Mouse (Mus musculus): Measurements from ENCODE around the gene Fam129a. TPM values are rescaled to one million over a fixed set of nuclear protein-coding genes. Genes with fewer than 3 reads are reported as not detected.

Gene Fam129a
- polyA plus RNA-seq (2014; fragmentation: Nextera tagmentation; extraction: Ambion mirVana): 0.60 and 0.93 TPM in 2 replicates

DNA sequence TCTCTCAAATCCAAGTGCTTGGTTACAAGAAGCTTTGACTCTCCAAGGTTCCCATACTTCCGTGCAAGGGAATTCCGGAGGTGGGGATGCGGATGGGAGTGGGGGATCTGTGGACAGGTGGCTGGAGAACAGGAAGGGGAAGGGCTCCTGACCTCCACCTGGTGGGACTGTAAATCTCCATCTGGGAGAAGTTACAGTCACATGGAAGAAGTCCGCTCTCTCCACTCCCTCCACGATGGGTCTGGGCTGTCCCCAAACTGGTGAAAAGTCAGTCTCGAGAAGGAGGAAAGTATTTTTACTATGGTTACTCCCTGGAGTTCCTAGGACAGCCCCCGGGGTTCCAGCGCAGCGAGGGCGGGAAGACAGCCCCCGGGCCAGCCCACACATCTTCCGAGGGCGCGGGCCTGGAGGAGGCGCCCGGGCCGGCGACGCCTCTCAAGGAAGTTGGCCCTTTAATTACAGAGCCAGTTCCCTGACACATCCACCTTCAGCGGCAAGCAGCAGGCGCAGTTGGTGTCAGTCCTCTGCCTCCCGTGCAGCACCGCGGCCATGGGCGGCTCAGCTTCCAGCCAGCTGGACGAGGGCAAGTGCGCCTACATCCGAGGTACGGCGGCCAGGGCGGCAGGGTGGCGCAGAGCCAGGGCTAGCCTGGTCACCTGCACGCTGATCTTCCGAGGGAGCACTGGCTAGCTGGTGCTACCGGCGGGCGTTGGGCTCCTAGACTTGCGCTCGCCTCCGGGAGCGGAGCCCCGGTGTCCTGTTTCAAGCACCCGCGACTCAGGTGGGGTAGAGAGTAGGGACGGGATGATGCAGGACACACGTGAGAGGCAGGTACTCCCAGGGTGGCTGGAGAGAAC is at the start of gene Fam129a:
Gene Fam129a, plus strand, starts transcription at position 206 of the 857 bp plus-strand sequence.
- peak; percentile 45 for ATAC-seq (ENCODE audit: low FRiP score)
- Histone ChIP-seq H3K27ac (ENCODE audit: low read depth, low read length) (no peak within 1 kb of the TSS), H3K27me3 (ENCODE audit: control insufficient read depth, insufficient read depth, low read length) (peaks cover 17% of the 10 kb centered on the region), H3K9ac (ENCODE audit: low read depth, low read length) (no peak within 1 kb of the TSS), H3K9me3 (ENCODE audit: control insufficient read depth, low read length) (no peaks in the 10 kb centered on the region), H3K36me3 (ENCODE audit: control insufficient read depth, insufficient read depth, low read length) (no peaks in the 10 kb centered on the region), H3K4me2 (replicated peaks; ENCODE audit: low read depth, low read length) (peak within 1 kb of the TSS; percentile 78), H3K4me3 (ENCODE audit: low read depth, low read length) (peak within 1 kb of the TSS; percentile 34), H3K4me1 (replicated peaks; ENCODE audit: control insufficient read depth, insufficient read depth, low read length) (0 out of 2 replicates have a peak, but pooled peaks cover 3% of the 10 kb centered on the region)
- 3% methylated on average over 46 of the region's 46 CpGs for WGBS
- peak; percentile 41 for DNase-seq (ENCODE audit: low spot score)

- no peak overlapping the region for H3K9ac ChIP-seq (ENCODE audit: low read depth, low read length)
- H3K27ac ChIP-seq (ENCODE audit: low read depth, low read length): no peak overlapping the region
- ATAC-seq (ENCODE audit: low FRiP score): no peak
- 77% methylated on average over 3 of the region's 3 CpGs for WGBS
- DNase-seq (ENCODE audit: low spot score): no peak
- H3K4me3 ChIP-seq (ENCODE audit: low read depth, low read length): no peak overlapping the region
- no peaks in the 10 kb centered on the region for H3K36me3 ChIP-seq (ENCODE audit: control insufficient read depth, insufficient read depth, low read length)
- H3K4me1 ChIP-seq (replicated peaks; ENCODE audit: control insufficient read depth, insufficient read depth, low read length): no peaks in the 10 kb centered on the region
- no peak overlapping the region for H3K4me2 ChIP-seq (replicated peaks; ENCODE audit: low read depth, low read length)
- no peaks in the 10 kb centered on the region for H3K9me3 ChIP-seq (ENCODE audit: control insufficient read depth, low read length)
- H3K27me3 ChIP-seq (ENCODE audit: control insufficient read depth, insufficient read depth, low read length): no peaks in the 10 kb centered on the region
These were observed 44.3 kb upstream of the Fam129a start for GRCm38 (mm10) chr1:151526701-151527100.

DNA sequence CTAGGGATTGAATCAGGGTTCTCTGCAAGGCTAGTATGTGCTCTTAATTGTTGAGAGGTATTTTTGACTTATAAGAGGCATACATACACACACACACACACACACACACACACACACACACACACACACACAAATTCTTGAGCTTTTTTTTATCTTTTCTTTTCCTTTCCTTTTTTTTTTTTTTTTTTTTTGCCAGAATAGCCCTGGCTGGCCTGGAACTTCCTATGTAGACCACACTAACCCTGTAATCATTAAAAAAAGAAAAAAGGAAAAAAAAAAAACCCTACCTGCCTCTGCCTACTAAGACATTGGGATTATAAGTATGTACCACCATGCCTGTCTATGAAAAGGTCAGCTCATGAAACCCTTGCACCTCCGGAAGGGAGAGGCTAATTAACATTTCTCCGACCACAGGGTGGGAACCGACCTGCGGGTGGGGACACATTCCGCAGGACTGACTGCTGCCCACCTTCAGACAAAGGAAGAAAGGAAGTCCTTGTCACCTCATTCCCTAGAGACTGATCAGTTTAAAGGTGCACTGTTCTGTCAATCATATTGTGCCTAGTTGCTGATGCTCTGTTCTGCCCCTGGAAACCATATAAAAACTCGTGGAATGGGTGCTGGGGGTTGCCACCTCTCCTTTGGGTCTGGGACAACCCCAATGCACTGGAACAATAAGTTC is 27.0 kb upstream of the Fam129a start:
- Histone ChIP-seq H3K4me3 (ENCODE audit: low read depth, low read length) (no peak overlapping the region), H3K9ac (ENCODE audit: low read depth, low read length) (no peak overlapping the region), H3K27ac (ENCODE audit: low read depth, low read length) (no peak overlapping the region), H3K4me2 (replicated peaks; ENCODE audit: low read depth, low read length) (no peak overlapping the region), H3K4me1 (replicated peaks; ENCODE audit: control insufficient read depth, insufficient read depth, low read length) (no peaks in the 10 kb centered on the region), H3K9me3 (ENCODE audit: control insufficient read depth, low read length) (no peaks in the 10 kb centered on the region), H3K36me3 (ENCODE audit: control insufficient read depth, insufficient read depth, low read length) (no peaks in the 10 kb centered on the region), H3K27me3 (ENCODE audit: control insufficient read depth, insufficient read depth, low read length) (no peaks in the 10 kb centered on the region)
- DNase-seq (ENCODE audit: low spot score) (no peak), ATAC-seq (ENCODE audit: low FRiP score) (no peak)
- 78% methylated on average over 6 of the region's 6 CpGs for WGBS

DNA sequence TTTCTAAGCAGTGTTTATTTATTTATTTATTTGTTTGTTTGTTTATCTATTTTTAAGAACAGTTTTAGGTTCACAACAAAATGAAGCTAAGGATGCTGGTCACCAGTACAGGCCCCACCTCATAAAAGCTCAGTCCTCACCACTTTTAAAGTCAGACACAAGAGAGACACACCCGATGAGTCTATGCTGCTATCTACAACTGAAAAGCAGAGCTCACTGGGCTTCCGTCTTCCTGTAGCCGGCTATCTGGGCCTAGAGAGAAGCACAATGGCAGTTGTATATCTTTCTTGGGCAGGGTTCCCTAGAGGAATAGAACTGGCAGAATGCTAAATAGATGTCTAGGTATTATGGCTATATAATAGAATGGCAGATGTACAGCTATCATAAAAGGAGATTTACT is 26.4 kb upstream of the Fam129a start:
- Histone ChIP-seq H3K36me3 (ENCODE audit: control insufficient read depth, insufficient read depth, low read length) (no peaks in the 10 kb centered on the region), H3K4me2 (replicated peaks; ENCODE audit: low read depth, low read length) (no peak overlapping the region), H3K27me3 (ENCODE audit: control insufficient read depth, insufficient read depth, low read length) (no peaks in the 10 kb centered on the region), H3K9me3 (ENCODE audit: control insufficient read depth, low read length) (no peaks in the 10 kb centered on the region), H3K4me3 (ENCODE audit: low read depth, low read length) (no peak overlapping the region), H3K9ac (ENCODE audit: low read depth, low read length) (no peak overlapping the region), H3K27ac (ENCODE audit: low read depth, low read length) (no peak overlapping the region), H3K4me1 (replicated peaks; ENCODE audit: control insufficient read depth, insufficient read depth, low read length) (no peaks in the 10 kb centered on the region)
- ATAC-seq (ENCODE audit: low FRiP score) (no peak), DNase-seq (ENCODE audit: low spot score) (no peak)
- WGBS: 90% methylated on average over 3 of the region's 3 CpGs

DNA sequence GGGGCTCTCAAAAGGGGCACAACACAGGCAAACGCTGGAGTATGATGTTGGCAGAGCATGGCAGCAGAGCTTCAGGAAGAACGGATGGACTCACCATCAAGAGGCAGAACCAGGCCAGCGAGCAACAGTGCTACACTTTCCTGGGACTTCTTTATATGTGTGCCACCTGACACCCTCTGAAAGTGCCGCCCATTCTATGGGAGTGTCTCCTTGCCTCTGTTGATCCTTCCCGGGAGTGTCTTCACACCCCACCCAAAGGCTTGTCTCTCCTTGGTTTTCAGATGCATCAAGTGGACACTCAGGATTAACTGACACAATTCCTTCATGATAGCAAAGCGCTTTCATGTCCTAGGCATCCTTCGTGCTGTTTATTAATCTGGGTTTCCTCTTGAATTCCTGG is 25.4 kb upstream of the Fam129a start:
- ATAC-seq (ENCODE audit: low FRiP score) (no peak), DNase-seq (ENCODE audit: low spot score) (no peak)
- Histone ChIP-seq H3K36me3 (ENCODE audit: control insufficient read depth, insufficient read depth, low read length) (no peaks in the 10 kb centered on the region), H3K9ac (ENCODE audit: low read depth, low read length) (no peak overlapping the region), H3K4me2 (replicated peaks; ENCODE audit: low read depth, low read length) (no peak overlapping the region), H3K4me1 (replicated peaks; ENCODE audit: control insufficient read depth, insufficient read depth, low read length) (no peaks in the 10 kb centered on the region), H3K4me3 (ENCODE audit: low read depth, low read length) (no peak overlapping the region), H3K9me3 (ENCODE audit: control insufficient read depth, low read length) (no peaks in the 10 kb centered on the region), H3K27ac (ENCODE audit: low read depth, low read length) (no peak overlapping the region), H3K27me3 (ENCODE audit: control insufficient read depth, insufficient read depth, low read length) (no peaks in the 10 kb centered on the region)
- WGBS: 84% methylated on average over 7 of the region's 7 CpGs

DNA sequence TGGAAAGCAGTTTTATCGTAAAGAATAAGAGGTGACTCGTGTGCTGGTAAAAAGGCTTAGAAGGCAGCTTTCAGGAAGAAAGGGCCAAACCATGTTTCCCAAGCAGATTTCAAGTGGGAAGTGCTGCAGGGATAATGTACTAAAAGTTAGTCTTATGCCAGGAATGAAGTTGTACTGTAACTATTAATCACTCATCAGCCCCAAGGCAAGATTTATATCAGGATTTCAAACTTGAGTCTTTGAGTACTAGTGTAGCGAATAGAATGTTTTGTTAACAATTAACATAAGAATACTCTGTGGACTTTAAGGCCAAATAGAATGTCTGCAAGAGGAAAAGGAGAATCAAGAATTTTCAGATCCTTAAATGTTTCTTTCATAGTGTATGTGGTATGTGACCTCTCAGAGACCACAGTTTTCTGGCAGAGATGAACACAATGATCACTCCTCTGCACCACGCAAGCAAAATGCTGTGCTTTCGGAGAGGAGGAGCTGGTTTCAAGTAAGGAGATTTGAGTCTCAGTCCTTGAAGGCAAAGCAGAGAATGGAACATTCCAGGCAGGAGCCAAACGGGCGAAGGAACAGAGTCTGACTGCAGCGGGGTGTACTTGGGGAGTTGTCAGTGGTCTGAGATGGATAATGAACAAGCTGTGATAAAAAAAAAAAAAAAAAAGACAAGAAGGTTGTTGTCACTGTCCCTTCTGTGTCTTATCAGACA is 21.9 kb upstream of the Fam129a start:
- H3K4me1 ChIP-seq (replicated peaks; ENCODE audit: control insufficient read depth, insufficient read depth, low read length): no peaks in the 10 kb centered on the region
- no peak overlapping the region for H3K4me3 ChIP-seq (ENCODE audit: low read depth, low read length)
- H3K27ac ChIP-seq (ENCODE audit: low read depth, low read length): no peak overlapping the region
- H3K27me3 ChIP-seq (ENCODE audit: control insufficient read depth, insufficient read depth, low read length): no peaks in the 10 kb centered on the region
- ATAC-seq (ENCODE audit: low FRiP score) (no peak), DNase-seq (ENCODE audit: low spot score) (no peak)
- no peaks in the 10 kb centered on the region for H3K9me3 ChIP-seq (ENCODE audit: control insufficient read depth, low read length)
- H3K9ac ChIP-seq (ENCODE audit: low read depth, low read length): no peak overlapping the region
- WGBS: 81% methylated on average over 8 of the region's 8 CpGs
- H3K36me3 ChIP-seq (ENCODE audit: control insufficient read depth, insufficient read depth, low read length): no peaks in the 10 kb centered on the region
- no peak overlapping the region for H3K4me2 ChIP-seq (replicated peaks; ENCODE audit: low read depth, low read length)

DNA sequence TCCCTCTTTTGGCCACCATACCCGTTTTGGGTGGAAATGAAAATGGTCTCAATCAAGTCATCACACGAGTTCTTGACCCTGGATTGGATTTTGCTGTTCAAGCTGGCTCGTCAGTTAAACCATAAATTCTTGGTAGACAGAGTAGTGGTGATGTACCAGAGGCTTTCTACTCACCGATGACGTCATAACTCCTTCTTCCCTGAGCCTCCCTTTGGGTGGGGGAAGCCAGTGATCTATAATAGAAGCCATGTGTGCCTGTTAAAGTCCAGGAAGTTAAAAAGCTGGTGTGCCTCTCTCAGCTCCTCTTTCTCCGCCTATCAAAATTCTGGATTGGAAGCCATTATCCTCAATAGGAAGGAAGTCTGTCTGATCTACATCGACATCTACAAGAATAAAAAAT is 21.2 kb upstream of the Fam129a start:
- no peak overlapping the region for H3K4me3 ChIP-seq (ENCODE audit: low read depth, low read length)
- H3K36me3 ChIP-seq (ENCODE audit: control insufficient read depth, insufficient read depth, low read length): no peaks in the 10 kb centered on the region
- no peak overlapping the region for H3K4me2 ChIP-seq (replicated peaks; ENCODE audit: low read depth, low read length)
- H3K9me3 ChIP-seq (ENCODE audit: control insufficient read depth, low read length): no peaks in the 10 kb centered on the region
- no peaks in the 10 kb centered on the region for H3K27me3 ChIP-seq (ENCODE audit: control insufficient read depth, insufficient read depth, low read length)
- WGBS: 79% methylated on average over 7 of the region's 7 CpGs
- no peak overlapping the region for H3K9ac ChIP-seq (ENCODE audit: low read depth, low read length)
- DNase-seq (ENCODE audit: low spot score): no peak
- H3K4me1 ChIP-seq (replicated peaks; ENCODE audit: control insufficient read depth, insufficient read depth, low read length): no peaks in the 10 kb centered on the region
- H3K27ac ChIP-seq (ENCODE audit: low read depth, low read length): no peak overlapping the region
- no peak for ATAC-seq (ENCODE audit: low FRiP score)

GRCm38 (mm10) chr1:151550587-151551479 is 20.2 kb upstream of the Fam129a start:
- no peak for ATAC-seq (ENCODE audit: low FRiP score)
- no peak overlapping the region for H3K4me2 ChIP-seq (replicated peaks; ENCODE audit: low read depth, low read length)

More at GRCm38 (mm10) chr1:151550587-151551479, 20.2 kb upstream of the Fam129a start:
- Histone ChIP-seq H3K9me3 (ENCODE audit: control insufficient read depth, low read length) (no peaks in the 10 kb centered on the region), H3K4me3 (ENCODE audit: low read depth, low read length) (no peak overlapping the region), H3K9ac (ENCODE audit: low read depth, low read length) (no peak overlapping the region), H3K27ac (ENCODE audit: low read depth, low read length) (no peak overlapping the region), H3K27me3 (ENCODE audit: control insufficient read depth, insufficient read depth, low read length) (no peaks in the 10 kb centered on the region), H3K4me1 (replicated peaks; ENCODE audit: control insufficient read depth, insufficient read depth, low read length) (no peaks in the 10 kb centered on the region), H3K36me3 (ENCODE audit: control insufficient read depth, insufficient read depth, low read length) (no peaks in the 10 kb centered on the region)
- WGBS: 44% methylated on average over 19 of the region's 19 CpGs
- no peak for DNase-seq (ENCODE audit: low spot score)
